Mouse (Mus musculus): ENCODE data around the gene Ythdf1.

Ythdf1 gene

GRCm38 (mm10) chr2:180879365-180880067, 41.2 kb downstream of the Ythdf1 start:
- DNase-seq (ENCODE audit: low spot score in 2 of 2) = no peak

- DNase-seq (ENCODE audit: low spot score in 2 of 2) = no peak
Observed at GRCm38 (mm10) chr2:180870006-180870405, 50.7 kb downstream of the Ythdf1 start.

GRCm38 (mm10) chr2:180861561-180861960, 59.2 kb downstream of the Ythdf1 start:
- no peak for DNase-seq (ENCODE audit: low spot score in 2 of 2)

GRCm38 (mm10) chr2:180857121-180857520, 63.6 kb downstream of the Ythdf1 start:
- DNase-seq (ENCODE audit: low spot score in 2 of 2) = no peak

GRCm38 (mm10) chr2:180855005-180855544, 65.7 kb downstream of the Ythdf1 start:
- DNase-seq (ENCODE audit: low spot score in 2 of 2) = no peak

Data from urinary bladder, adult 18-20 months (tissue).